Mouse (Mus musculus): Measurements from ENCODE around the gene Syt1. TPM values are rescaled to one million over a fixed set of nuclear protein-coding genes. Genes with fewer than 3 reads are reported as not detected.

Gene Syt1
- polyA plus RNA-seq, 1 experiment, result 0.47 TPM

DNA sequence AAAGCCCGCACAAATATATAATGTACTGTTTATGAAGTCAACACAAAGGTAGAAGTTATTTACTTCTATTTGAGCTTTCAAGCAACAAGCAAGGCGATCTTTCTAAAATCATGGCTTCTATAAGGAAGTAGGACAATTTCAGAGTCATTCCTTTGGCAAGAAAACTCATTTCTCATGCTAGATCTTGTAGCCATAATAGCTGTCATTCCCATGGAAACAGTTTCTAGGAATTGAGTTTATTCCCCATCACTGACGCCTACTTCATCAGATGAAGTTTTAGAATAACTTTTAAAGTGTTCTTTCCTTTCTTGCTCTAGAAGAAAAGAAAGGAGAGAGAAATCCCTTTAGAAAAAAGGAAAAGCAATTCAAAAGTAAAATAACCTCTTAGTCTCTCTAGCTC, 341.8 kb downstream of the Syt1 start:
- Histone ChIP-seq H3K4me3 (ENCODE audit: insufficient read depth, low read length) (no peak overlapping the region), H3K27ac (ENCODE audit: insufficient read depth, low read length) (no peak overlapping the region), H3K4me1 (ENCODE audit: control insufficient read depth, insufficient read depth, low read length) (no peaks in the 10 kb centered on the region)
- TF ChIP-seq CTCF (IDR thresholded peaks at IDR 0.05; ENCODE audit: borderline replicate concordance, insufficient read depth, low read length) (no peak), POLR2A (IDR thresholded peaks at IDR 0.05; ENCODE audit: low read depth, low read length) (no peak)

DNA sequence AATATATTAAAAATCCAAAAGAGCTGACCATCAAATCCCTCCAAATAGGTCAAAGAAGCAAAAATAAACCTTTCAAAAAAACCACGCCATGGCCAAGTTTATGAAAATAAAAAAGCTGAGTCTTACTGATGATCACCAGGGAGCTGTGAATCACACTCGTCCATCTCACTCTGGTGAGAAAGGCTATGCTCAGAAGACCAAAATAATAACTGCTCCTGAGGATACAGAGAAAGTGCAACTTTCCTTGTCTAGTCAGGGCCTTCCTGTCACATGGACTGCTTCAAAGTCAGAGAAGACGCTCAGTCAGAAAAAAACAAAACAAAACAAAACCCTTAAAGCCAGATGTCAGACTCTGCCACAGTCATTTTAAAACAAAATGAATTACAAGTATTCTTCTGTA, 350.5 kb downstream of the Syt1 start:
- no peaks in the 10 kb centered on the region for H3K4me1 ChIP-seq (ENCODE audit: control insufficient read depth, insufficient read depth, low read length)
- H3K27ac ChIP-seq (ENCODE audit: insufficient read depth, low read length), result no peak overlapping the region
- no peak for TF ChIP-seq CTCF (IDR thresholded peaks at IDR 0.05; ENCODE audit: borderline replicate concordance, insufficient read depth, low read length)
- no peak for TF ChIP-seq POLR2A (IDR thresholded peaks at IDR 0.05; ENCODE audit: low read depth, low read length)
- no peak overlapping the region for H3K4me3 ChIP-seq (ENCODE audit: insufficient read depth, low read length)

DNA sequence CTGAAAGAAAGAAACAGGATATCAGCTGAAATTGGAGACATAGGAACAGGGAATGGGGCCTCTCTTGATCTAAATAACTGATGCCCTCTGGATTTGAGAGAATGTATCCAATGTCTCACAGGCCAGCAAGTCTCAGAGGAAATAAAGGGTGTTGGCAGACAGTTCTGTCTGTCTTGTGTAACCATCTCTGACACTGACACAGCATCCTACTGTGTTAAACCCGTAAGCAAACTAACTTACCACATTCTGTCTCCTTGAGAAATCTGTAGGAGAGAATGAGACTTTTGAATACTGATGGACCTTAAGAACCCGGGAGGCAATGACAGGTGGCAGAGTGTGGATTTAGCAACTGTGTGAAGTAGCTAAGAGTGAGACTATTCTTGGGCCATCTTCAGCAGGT, 352.5 kb downstream of the Syt1 start:
- TF ChIP-seq CTCF (IDR thresholded peaks at IDR 0.05; ENCODE audit: borderline replicate concordance, insufficient read depth, low read length) (no peak), POLR2A (IDR thresholded peaks at IDR 0.05; ENCODE audit: low read depth, low read length) (no peak)
- H3K4me3 ChIP-seq (ENCODE audit: insufficient read depth, low read length), result no peak overlapping the region
- H3K27ac ChIP-seq (ENCODE audit: insufficient read depth, low read length), result no peak overlapping the region
- H3K4me1 ChIP-seq (ENCODE audit: control insufficient read depth, insufficient read depth, low read length), result no peaks in the 10 kb centered on the region

DNA sequence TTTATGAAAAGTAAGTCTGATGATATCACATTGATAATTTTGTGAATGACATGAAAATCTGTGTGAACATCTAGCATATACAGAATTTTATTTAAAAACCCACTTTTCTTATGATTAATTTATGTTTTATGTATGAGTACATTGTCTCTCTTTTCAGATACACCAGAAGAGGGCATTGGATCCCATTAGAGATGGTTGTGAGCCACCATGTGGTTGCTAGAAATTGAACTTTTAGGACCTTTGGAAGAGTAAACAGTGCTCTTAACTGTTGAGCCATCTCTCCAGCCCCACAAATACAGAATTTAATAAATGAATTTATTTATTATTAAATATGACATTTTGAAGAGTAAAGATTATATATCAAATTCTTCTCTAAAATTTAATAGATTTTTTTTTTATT, 353.1 kb downstream of the Syt1 start:
- no peaks in the 10 kb centered on the region for H3K4me1 ChIP-seq (ENCODE audit: control insufficient read depth, insufficient read depth, low read length)
- H3K4me3 ChIP-seq (ENCODE audit: insufficient read depth, low read length), result no peak overlapping the region
- no peak overlapping the region for H3K27ac ChIP-seq (ENCODE audit: insufficient read depth, low read length)
- TF ChIP-seq POLR2A (IDR thresholded peaks at IDR 0.05; ENCODE audit: low read depth, low read length), result no peak
- TF ChIP-seq CTCF (IDR thresholded peaks at IDR 0.05; ENCODE audit: borderline replicate concordance, insufficient read depth, low read length), result no peak

DNA sequence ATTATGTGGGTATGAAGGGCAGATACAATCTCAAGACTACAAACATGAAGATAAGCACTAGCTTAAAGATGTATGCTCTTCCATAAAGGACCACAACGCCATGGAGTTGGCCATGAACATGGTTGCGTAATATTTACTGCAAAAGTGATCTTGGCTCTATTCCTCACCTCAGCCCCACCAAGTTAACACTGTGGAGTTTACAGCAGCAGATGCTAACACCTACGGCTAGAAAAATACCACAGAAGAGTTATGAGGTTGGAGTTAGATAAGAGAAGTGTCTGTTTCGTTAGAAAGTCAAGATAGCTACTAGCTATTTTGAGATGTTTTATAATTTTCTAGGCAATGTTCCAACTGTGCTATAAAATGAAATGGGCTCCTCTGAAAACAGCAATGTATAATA, 353.9 kb downstream of the Syt1 start:
- H3K27ac ChIP-seq (ENCODE audit: insufficient read depth, low read length), result no peak overlapping the region
- no peaks in the 10 kb centered on the region for H3K4me1 ChIP-seq (ENCODE audit: control insufficient read depth, insufficient read depth, low read length)
- TF ChIP-seq CTCF (IDR thresholded peaks at IDR 0.05; ENCODE audit: borderline replicate concordance, insufficient read depth, low read length) (no peak), POLR2A (IDR thresholded peaks at IDR 0.05; ENCODE audit: low read depth, low read length) (no peak)
- H3K4me3 ChIP-seq (ENCODE audit: insufficient read depth, low read length), result no peak overlapping the region

DNA sequence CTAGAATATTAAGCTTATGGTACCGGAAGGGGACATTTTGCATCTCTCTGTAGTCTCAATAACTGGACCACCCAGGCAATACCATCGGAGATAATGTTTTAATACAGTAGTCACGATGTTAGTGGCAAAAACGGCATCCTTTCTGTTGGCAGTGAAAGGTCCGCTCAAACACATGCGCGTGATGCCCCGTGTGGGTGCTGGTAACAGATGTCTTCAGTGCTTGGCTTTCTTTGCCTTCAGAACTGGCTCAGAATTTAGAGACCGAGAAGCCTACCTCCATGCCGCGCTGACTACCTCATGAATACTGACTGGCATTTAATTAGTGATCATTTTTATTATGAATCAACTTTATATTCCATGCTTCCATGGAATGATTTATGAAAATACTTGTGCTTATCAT, 355.7 kb downstream of the Syt1 start:
- Histone ChIP-seq H3K4me3 (ENCODE audit: insufficient read depth, low read length) (no peak overlapping the region), H3K4me1 (ENCODE audit: control insufficient read depth, insufficient read depth, low read length) (no peaks in the 10 kb centered on the region), H3K27ac (ENCODE audit: insufficient read depth, low read length) (no peak overlapping the region)
- TF ChIP-seq CTCF (IDR thresholded peaks at IDR 0.05; ENCODE audit: borderline replicate concordance, insufficient read depth, low read length) (no peak), POLR2A (IDR thresholded peaks at IDR 0.05; ENCODE audit: low read depth, low read length) (no peak)

DNA sequence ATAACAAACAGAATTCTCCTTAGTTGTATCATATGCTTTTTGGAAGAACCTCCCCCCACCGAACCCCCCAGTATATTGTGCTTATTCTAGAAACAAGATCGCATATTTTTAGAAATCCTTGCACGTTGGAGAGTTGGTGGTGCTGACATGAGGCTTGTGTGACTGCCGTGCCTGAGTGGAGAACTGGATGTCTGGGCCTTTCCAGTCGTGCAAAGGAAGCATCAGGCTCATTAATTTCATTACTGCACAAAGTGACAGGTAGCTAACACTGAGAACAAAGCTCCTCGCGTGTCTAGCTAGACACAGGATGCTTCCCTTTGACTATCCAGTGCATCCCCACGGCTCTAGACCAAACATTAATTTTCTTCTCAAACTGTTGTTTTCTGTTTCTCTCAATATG, 358.0 kb downstream of the Syt1 start:
- H3K4me3 ChIP-seq (ENCODE audit: insufficient read depth, low read length), result no peak overlapping the region
- no peak for TF ChIP-seq CTCF (IDR thresholded peaks at IDR 0.05; ENCODE audit: borderline replicate concordance, insufficient read depth, low read length)
- no peak for TF ChIP-seq POLR2A (IDR thresholded peaks at IDR 0.05; ENCODE audit: low read depth, low read length)
- no peaks in the 10 kb centered on the region for H3K4me1 ChIP-seq (ENCODE audit: control insufficient read depth, insufficient read depth, low read length)
- no peak overlapping the region for H3K27ac ChIP-seq (ENCODE audit: insufficient read depth, low read length)

DNA sequence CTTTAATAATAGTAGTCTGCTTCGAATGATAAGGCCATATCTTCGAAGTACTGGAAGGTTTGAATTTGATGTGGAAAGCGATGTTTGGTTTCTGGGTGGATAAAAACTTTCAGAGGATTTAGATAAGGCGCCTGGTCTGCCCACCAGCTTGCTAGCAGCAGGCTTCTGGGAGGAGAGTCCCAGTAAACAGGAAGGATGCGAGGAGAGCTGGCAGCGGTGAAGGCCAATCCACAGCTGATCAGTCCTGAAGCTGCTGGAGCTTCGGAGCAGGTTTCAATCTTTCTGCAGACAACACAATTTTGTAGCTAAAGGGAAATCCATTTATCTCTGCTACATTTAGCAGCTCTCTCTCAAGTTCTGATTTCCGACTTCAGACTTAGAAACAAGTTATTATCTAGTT, 358.7 kb downstream of the Syt1 start:
- Histone ChIP-seq H3K4me1 (ENCODE audit: control insufficient read depth, insufficient read depth, low read length) (no peaks in the 10 kb centered on the region), H3K4me3 (ENCODE audit: insufficient read depth, low read length) (no peak overlapping the region), H3K27ac (ENCODE audit: insufficient read depth, low read length) (no peak overlapping the region)
- TF ChIP-seq POLR2A (IDR thresholded peaks at IDR 0.05; ENCODE audit: low read depth, low read length) (no peak), CTCF (IDR thresholded peaks at IDR 0.05; ENCODE audit: borderline replicate concordance, insufficient read depth, low read length) (no peak)

DNA sequence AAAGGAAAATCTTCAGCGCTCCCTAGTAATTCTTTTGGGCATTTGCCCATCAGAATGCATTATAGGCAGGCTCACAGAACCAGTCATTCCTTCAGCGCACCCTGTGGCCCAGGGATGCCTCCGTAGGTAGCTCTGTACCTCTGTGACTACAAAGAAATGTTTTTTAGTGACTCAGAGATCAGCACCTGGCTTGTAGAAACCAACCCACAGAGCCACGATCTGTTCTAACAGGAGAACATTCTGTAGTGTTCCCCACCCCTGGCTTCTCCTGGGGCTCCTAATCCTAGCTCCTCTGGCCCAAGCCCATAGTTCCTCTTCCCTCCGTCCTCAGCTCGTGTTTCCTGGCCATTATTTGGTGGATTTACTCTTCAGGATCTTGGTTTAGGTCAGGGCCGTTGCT, 361.6 kb downstream of the Syt1 start:
- Histone ChIP-seq H3K4me3 (ENCODE audit: insufficient read depth, low read length) (no peak overlapping the region), H3K27ac (ENCODE audit: insufficient read depth, low read length) (no peak overlapping the region), H3K4me1 (ENCODE audit: control insufficient read depth, insufficient read depth, low read length) (no peaks in the 10 kb centered on the region)
- TF ChIP-seq CTCF (IDR thresholded peaks at IDR 0.05; ENCODE audit: borderline replicate concordance, insufficient read depth, low read length) (no peak), POLR2A (IDR thresholded peaks at IDR 0.05; ENCODE audit: low read depth, low read length) (no peak)

DNA sequence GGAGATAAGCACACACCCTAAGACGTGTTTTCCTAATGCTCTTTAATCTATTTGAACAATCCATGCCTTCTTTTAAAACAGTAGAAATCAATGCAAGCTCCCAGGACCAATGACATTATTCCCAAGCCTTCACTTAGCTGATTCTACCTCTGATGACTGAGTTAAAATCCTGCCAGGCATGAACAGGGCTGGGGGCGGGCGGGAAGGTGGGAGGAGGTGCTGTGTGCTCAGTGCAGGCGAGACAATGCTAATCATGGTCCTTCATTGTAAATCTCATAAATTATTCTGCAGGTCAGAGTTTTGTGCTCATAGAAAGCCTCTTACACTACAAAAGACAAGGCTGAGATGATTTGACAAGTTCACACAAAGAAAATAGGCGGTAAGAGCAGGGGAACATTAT, 366.9 kb downstream of the Syt1 start:
- Histone ChIP-seq H3K4me3 (ENCODE audit: insufficient read depth, low read length) (no peak overlapping the region), H3K27ac (ENCODE audit: insufficient read depth, low read length) (no peak overlapping the region), H3K4me1 (ENCODE audit: control insufficient read depth, insufficient read depth, low read length) (no peaks in the 10 kb centered on the region)
- TF ChIP-seq CTCF (IDR thresholded peaks at IDR 0.05; ENCODE audit: borderline replicate concordance, insufficient read depth, low read length) (no peak), POLR2A (IDR thresholded peaks at IDR 0.05; ENCODE audit: low read depth, low read length) (no peak)

DNA sequence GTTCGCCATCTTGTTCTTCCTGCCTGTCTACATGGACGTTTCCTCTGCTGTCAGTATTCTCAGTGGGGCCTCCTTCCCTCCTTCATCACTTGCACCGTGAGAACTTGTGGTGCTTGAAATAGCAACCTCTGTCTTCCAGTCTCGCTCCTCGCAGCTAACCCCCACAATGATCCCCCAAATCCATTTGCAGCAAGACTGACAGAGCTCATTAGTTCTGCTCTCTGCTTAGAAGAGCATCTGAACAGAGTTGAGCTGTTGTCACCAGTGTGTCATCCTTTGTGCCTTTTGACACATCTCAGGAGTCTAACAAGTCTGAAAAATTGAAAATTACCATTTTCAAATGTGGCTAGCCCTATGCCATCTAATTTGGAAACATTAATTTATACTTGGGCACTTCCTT, 372.7 kb downstream of the Syt1 start:
- TF ChIP-seq CTCF (IDR thresholded peaks at IDR 0.05; ENCODE audit: borderline replicate concordance, insufficient read depth, low read length), result no peak
- TF ChIP-seq POLR2A (IDR thresholded peaks at IDR 0.05; ENCODE audit: low read depth, low read length), result no peak
- H3K27ac ChIP-seq (ENCODE audit: insufficient read depth, low read length), result no peak overlapping the region
- no peak overlapping the region for H3K4me3 ChIP-seq (ENCODE audit: insufficient read depth, low read length)
- H3K4me1 ChIP-seq (ENCODE audit: control insufficient read depth, insufficient read depth, low read length), result no peaks in the 10 kb centered on the region

All from embryonic fibroblast, embryonic 13.5 days (primary cell).